Mouse (Mus musculus) kidney, postnatal 4 days (tissue): ENCODE results near the gene Rab11fip3.

ENCODE experiments used
- DNase-seq, 2 experiments: peaks; one replicate each; pipeline ENCODE4 v3.0.0; 2021; ENCODE audit warnings: mixed read lengths in 2 of 2

The Rab11fip3 gene

GRCm38 (mm10) chr17:25985306-25986294 is 83.8 kb downstream of the Rab11fip3 start, which contains the start of gene Capn15:
Gene Capn15 (minus strand): TSS chr17:25985796.
- DNase-seq, result peak; percentile 93 to 96

GRCm38 (mm10) chr17:25984556-25985305 is 84.6 kb downstream of the Rab11fip3 start:
- DNase-seq, result no peak

- no peak for DNase-seq
These were observed 85.3 kb downstream of the Rab11fip3 start for GRCm38 (mm10) chr17:25984066-25984465.

- DNase-seq, result no peak
These were observed 86.4 kb downstream of the Rab11fip3 start for GRCm38 (mm10) chr17:25982913-25983312.

- DNase-seq, result no peak
These were observed 88.5 kb downstream of the Rab11fip3 start for GRCm38 (mm10) chr17:25980854-25981253.

GRCm38 (mm10) chr17:25979829-25980738 is 89.3 kb downstream of the Rab11fip3 start:
- peak in 1 of 2 experiments; percentile 34 for DNase-seq

- DNase-seq, result no peak
These were observed 98.2 kb downstream of the Rab11fip3 start for GRCm38 (mm10) chr17:25970954-25971707.

- no peak for DNase-seq
These were observed 98.9 kb downstream of the Rab11fip3 start for GRCm38 (mm10) chr17:25970448-25970847.

GRCm38 (mm10) chr17:25968176-25968575 is 101.2 kb downstream of the Rab11fip3 start:
- peak; percentile 26 to 55 for DNase-seq

GRCm38 (mm10) chr17:25967652-25968051 is 101.7 kb downstream of the Rab11fip3 start:
- DNase-seq, result peak; percentile 28 to 41

- DNase-seq, result no peak
These were observed 105.1 kb downstream of the Rab11fip3 start for GRCm38 (mm10) chr17:25964271-25964670.

- DNase-seq, result no peak
These were observed 106.9 kb downstream of the Rab11fip3 start for GRCm38 (mm10) chr17:25962413-25962905.

GRCm38 (mm10) chr17:25961566-25961965 is 107.8 kb downstream of the Rab11fip3 start:
- no peak for DNase-seq

- DNase-seq, result no peak
These were observed 109.5 kb downstream of the Rab11fip3 start for GRCm38 (mm10) chr17:25959630-25960467.

GRCm38 (mm10) chr17:25958771-25959494 is 110.4 kb downstream of the Rab11fip3 start:
- DNase-seq, result no peak

- DNase-seq, result no peak
These were observed 111.7 kb downstream of the Rab11fip3 start for GRCm38 (mm10) chr17:25957586-25958051.

- no peak for DNase-seq
These were observed 112.7 kb downstream of the Rab11fip3 start for GRCm38 (mm10) chr17:25956631-25957030.

GRCm38 (mm10) chr17:25956201-25956600 is 113.2 kb downstream of the Rab11fip3 start:
- no peak for DNase-seq

- DNase-seq, result no peak
These were observed 113.6 kb downstream of the Rab11fip3 start for GRCm38 (mm10) chr17:25955736-25956135.

- no peak for DNase-seq
These were observed 114.7 kb downstream of the Rab11fip3 start for GRCm38 (mm10) chr17:25954671-25955070.
